Mouse (Mus musculus) limb, embryonic 15.5 days (tissue): ENCODE results near the gene Zfp704. TPM values are rescaled to one million over a fixed set of nuclear protein-coding genes. Genes with fewer than 3 reads are reported as not detected.
A peak's percentile ranks its signal among the peaks of the same experiment; 100 is the strongest.

Source experiments
- ATAC-seq: fragments of 200-750 bp; cut with Nextera tagmentation; 2 replicates; pipeline ENCODE4 v1.8.0; 2017; ENCODE audit warnings: low read depth, moderate TSS enrichment; ENCODE audit not compliant: insufficient number of reproducible peaks, low FRiP score, low TSS enrichment
- H3K27ac ChIP-seq: fragments of 300-500 bp; sonication (generic); 2 replicates; pipeline ENCODE4 v1.5.1; 2015; ENCODE audit warnings: moderate library complexity, mild to moderate bottlenecking, inconsistent platforms
- H3K27me3 ChIP-seq: fragments of 300-500 bp; sonication (generic); 2 replicates; pipeline ENCODE4 v1.6.1; 2015; ENCODE audit warnings: inconsistent platforms
- H3K36me3 ChIP-seq: fragments of 300-500 bp; sonication (generic); 2 replicates; pipeline ENCODE4 v1.6.1; 2015; ENCODE audit warnings: inconsistent platforms
- H3K4me1 ChIP-seq: fragments of 300-500 bp; sonication (generic); 2 replicates; pipeline ENCODE4 v1.6.1; 2015; ENCODE audit warnings: inconsistent platforms
- H3K4me2 ChIP-seq: fragments of 300-500 bp; sonication (generic); 2 replicates; pipeline ENCODE4 v1.6.1; 2015; ENCODE audit warnings: mild to moderate bottlenecking, inconsistent platforms
- H3K4me3 ChIP-seq: fragments of 300-500 bp; sonication (generic); 2 replicates; pipeline ENCODE4 v1.5.1; 2015; ENCODE audit warnings: mild to moderate bottlenecking, inconsistent platforms
- H3K9ac ChIP-seq: fragments of 300-500 bp; sonication (generic); 2 replicates; pipeline ENCODE4 v1.6.1; 2015; ENCODE audit warnings: inconsistent platforms
- H3K9me3 ChIP-seq: fragments of 300-500 bp; sonication (generic); 2 replicates; pipeline ENCODE4 v1.6.1; 2016; ENCODE audit warnings: inconsistent platforms
- WGBS: fragments of 180-500 bp; shearing (Covaris S2); methylation state at CpG from one replicate; pipeline ENCODE4 v1.1.7; 2015; 5-methylcytosine and 5-hydroxymethylcytosine counted together
- polyA plus RNA-seq: library from polyadenylated mRNA; unstranded; fragments of >200 nt; fragmentation: Nextera tagmentation; extraction: Ambion mirVana; gene quantifications from 2 replicates; pipeline ENCODE4 v1.2.1, GENCODE M21; 2015

Zfp704 gene
- polyA plus RNA-seq, 1 experiment from 2014 or later = 9.4 TPM

DNA sequence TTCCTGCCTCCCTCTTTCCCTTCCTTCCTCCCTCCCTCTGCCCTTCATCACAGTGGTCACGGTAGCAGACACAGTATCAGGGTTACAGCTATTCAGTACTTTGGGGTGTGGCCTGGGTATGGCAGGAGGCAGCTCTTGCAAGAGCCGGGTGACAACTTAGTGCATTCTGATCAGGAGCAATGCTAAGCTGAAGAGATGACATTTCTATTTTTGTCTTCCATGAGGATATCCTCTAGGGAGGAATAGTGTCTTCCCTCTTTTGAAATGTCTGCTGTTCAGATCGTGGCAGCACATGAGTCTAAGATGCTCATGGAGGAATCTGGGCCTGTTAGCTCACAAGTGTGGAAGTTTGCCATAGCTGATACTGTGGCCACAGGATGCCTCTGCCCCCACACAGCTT, 177.7 kb downstream of the Zfp704 start:
- H3K4me1 ChIP-seq = no peaks in the 10 kb centered on the region; the same call in 1 of the 2 replicates
- 61% methylated on average over 3 of the region's 3 CpGs for WGBS
- H3K9ac ChIP-seq = no peak overlapping the region
- no peak for ATAC-seq
- H3K27ac ChIP-seq = no peak overlapping the region
- no peak overlapping the region for H3K4me3 ChIP-seq
- no peak overlapping the region for H3K4me2 ChIP-seq
- peaks cover 18% of the 10 kb centered on the region for H3K36me3 ChIP-seq
- no peaks in the 10 kb centered on the region for H3K9me3 ChIP-seq
- H3K27me3 ChIP-seq = no peaks in the 10 kb centered on the region

DNA sequence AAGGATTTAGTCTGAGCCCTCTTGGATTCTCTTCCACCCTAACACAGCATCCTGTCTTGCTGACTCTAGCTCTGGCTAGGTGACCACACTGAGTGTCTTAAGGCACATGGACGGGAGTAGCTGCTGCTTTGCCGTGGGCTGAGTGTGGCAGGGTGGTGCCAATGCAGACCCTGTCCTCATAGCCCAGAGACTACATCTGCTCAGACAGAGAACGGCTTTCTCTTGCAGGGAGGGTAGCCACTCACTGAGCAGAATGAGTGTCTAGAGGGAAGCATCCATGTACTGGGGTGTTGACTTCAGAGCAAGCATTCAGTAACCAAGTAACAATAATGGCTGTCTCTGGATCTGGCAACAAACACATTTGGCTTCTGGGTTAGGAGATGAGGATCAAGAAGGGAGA, 179.9 kb downstream of the Zfp704 start:
- WGBS = 88% methylated on average over 3 of the region's 3 CpGs
- no peak for ATAC-seq

DNA sequence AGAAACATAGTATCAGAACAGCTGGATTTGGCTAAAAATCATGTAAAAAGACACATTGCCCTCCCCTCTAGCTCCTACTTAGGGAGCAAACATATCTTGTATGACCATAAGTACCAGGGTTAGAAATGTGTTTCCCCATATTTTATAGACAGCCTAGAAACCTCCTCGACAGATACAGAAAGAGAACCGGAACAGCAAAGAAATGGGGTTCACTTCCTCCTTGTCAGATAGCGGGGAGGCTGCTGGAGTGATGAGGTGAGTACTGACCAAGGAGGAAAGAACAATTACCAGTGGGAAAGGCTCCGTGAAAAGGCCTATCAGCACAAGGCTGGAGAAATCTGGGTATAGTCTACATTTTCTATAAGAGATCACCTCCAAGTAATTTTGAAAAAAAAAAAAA, 182.1 kb downstream of the Zfp704 start:
- Histone ChIP-seq H3K27ac (no peak overlapping the region), H3K4me1 (no peaks in the 10 kb centered on the region), H3K9ac (no peak overlapping the region), H3K27me3 (no peaks in the 10 kb centered on the region), H3K9me3 (no peaks in the 10 kb centered on the region), H3K4me2 (no peak overlapping the region), H3K4me3 (no peak overlapping the region), H3K36me3 (no peaks in the 10 kb centered on the region)
- WGBS = 89% methylated on average over 4 of the region's 4 CpGs
- no peak for ATAC-seq

More for the DNA sequence above, 179.9 kb downstream of the Zfp704 start:
- H3K9ac ChIP-seq = no peak overlapping the region
- H3K27me3 ChIP-seq = no peaks in the 10 kb centered on the region
- H3K4me1 ChIP-seq = no peaks in the 10 kb centered on the region
- H3K27ac ChIP-seq = no peak overlapping the region
- H3K9me3 ChIP-seq = no peaks in the 10 kb centered on the region
- no peak overlapping the region for H3K4me3 ChIP-seq
- H3K36me3 ChIP-seq = peaks cover 8% of the 10 kb centered on the region; the same call in 1 of the 2 replicates
- no peak overlapping the region for H3K4me2 ChIP-seq

DNA sequence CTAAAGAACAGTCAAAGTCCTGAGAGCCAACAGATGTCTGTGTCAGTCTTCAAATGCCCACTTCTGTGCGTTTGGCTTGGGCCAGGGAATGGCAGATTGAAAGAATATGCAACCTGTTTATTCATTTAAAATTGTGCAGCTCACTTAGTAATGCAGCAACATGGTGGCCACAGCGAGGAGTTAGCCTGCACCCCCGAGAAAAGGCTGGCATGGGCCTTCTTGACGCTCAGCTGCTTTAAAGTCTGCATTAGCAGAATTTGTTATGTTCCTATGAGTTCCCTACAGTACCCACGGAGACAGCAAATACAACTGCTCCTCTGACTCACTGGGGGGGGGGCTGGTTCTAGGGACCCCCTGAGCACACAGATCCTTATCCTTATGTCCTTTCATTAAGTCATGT, 184.2 kb downstream of the Zfp704 start:
- H3K27ac ChIP-seq = no peak overlapping the region
- no peaks in the 10 kb centered on the region for H3K36me3 ChIP-seq
- no peak overlapping the region for H3K4me3 ChIP-seq
- H3K27me3 ChIP-seq = no peaks in the 10 kb centered on the region
- no peaks in the 10 kb centered on the region for H3K4me1 ChIP-seq
- H3K4me2 ChIP-seq = no peak overlapping the region
- ATAC-seq = no peak
- no peak overlapping the region for H3K9ac ChIP-seq
- no peaks in the 10 kb centered on the region for H3K9me3 ChIP-seq
- WGBS = 90% methylated on average over 5 of the region's 5 CpGs

DNA sequence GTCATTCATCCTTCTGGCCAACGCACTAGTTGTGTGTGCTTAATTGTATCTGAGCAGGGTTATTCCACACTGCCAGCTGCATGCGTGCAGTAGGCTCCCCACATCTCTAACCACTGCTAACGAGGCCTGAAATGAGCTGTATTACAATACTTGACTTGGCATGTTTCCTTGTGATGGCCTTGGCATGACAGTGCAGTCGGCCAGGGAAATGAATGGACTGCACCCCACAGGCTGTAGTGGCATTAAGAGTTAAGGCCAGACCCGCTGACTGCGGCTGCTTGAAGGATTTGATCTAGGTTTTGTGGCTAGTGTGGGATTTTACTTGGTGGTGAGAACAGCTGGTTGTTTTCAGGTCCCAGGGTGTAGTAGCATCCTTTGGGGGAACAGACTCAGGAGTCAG, 185.2 kb downstream of the Zfp704 start:
- Histone ChIP-seq H3K27ac (no peak overlapping the region), H3K9ac (no peak overlapping the region), H3K4me3 (no peak overlapping the region), H3K9me3 (no peaks in the 10 kb centered on the region), H3K4me2 (no peak overlapping the region), H3K4me1 (no peaks in the 10 kb centered on the region), H3K36me3 (no peaks in the 10 kb centered on the region), H3K27me3 (no peaks in the 10 kb centered on the region)
- no peak for ATAC-seq
- 84% methylated on average over 6 of the region's 6 CpGs for WGBS

DNA sequence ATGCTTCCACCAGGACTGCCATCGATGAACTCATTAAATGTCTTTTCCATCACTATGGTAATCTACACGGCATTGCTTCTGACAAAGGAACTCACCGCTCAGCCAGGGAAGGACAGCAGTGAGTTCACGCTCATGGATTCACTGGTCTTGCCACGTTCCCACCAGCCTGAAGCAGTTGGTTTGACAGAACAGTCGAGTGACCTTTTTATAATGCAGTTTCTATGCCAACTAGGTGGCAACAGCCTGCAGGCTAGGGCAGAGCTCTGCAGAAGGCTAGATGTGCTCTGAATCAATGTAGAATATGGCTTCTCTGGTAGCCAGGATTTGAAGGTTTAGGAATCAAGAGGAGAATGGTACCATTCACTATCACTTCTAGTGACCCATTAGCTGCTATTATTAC, 186.2 kb downstream of the Zfp704 start:
- no peak for ATAC-seq
- H3K4me1 ChIP-seq = no peaks in the 10 kb centered on the region
- no peak overlapping the region for H3K4me3 ChIP-seq
- H3K9me3 ChIP-seq = no peaks in the 10 kb centered on the region
- no peaks in the 10 kb centered on the region for H3K36me3 ChIP-seq
- H3K27ac ChIP-seq = no peak overlapping the region
- no peaks in the 10 kb centered on the region for H3K27me3 ChIP-seq
- no peak overlapping the region for H3K9ac ChIP-seq
- no peak overlapping the region for H3K4me2 ChIP-seq
- 90% methylated on average over 6 of the region's 6 CpGs for WGBS

DNA sequence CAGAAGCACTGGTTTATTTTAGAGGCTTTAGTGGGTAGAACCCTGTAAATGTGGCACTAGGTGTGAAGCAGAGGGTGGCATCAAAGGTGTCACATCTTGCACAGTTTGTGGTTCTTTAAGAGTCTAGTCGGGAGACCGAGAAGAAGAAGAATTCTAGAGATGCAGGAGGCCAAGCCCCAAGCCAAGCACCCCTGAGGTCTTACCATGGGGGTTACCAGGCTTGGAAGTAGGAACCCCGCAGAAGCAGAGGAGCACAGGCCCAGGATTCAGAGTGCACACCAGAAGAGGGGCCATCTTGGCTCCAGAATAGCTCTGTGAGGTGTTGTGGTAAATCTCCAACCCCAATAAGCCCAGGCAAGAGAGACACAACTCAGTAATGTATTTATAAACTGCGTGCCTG, 201.0 kb downstream of the Zfp704 start:
- Histone ChIP-seq H3K27ac (no peak overlapping the region), H3K27me3 (no peaks in the 10 kb centered on the region), H3K4me3 (no peak overlapping the region), H3K4me1 (peaks cover 28% of the 10 kb centered on the region), H3K9me3 (no peaks in the 10 kb centered on the region), H3K4me2 (no peak overlapping the region), H3K36me3 (no peaks in the 10 kb centered on the region), H3K9ac (no peak overlapping the region)
- 82% methylated on average over 4 of the region's 4 CpGs for WGBS
- no peak for ATAC-seq

DNA sequence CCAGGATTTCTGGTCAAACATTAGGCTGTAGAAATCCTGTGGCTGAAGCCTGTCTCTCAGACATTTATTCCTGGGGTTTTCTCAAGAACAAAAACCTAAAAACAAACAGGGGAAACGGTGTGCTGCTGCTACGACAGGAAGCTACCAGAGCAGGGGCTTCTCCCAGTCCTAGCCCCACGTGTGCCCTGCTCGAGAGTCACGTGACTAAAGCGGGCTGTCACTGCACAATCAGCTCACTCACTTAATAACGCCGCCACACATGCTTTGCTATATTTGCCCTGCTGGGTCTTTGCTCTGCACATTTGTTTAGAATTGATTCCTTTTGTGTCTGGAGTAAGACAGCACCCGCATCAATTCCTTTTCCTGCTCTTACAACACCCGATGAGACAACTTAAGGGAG, 202.1 kb downstream of the Zfp704 start:
- Histone ChIP-seq H3K27me3 (no peaks in the 10 kb centered on the region), H3K27ac (no peak overlapping the region), H3K4me2 (no peak overlapping the region), H3K4me1 (peaks cover 39% of the 10 kb centered on the region), H3K4me3 (no peak overlapping the region), H3K36me3 (no peaks in the 10 kb centered on the region), H3K9ac (no peak overlapping the region), H3K9me3 (no peaks in the 10 kb centered on the region)
- no peak for ATAC-seq
- 72% methylated on average over 10 of the region's 10 CpGs for WGBS

DNA sequence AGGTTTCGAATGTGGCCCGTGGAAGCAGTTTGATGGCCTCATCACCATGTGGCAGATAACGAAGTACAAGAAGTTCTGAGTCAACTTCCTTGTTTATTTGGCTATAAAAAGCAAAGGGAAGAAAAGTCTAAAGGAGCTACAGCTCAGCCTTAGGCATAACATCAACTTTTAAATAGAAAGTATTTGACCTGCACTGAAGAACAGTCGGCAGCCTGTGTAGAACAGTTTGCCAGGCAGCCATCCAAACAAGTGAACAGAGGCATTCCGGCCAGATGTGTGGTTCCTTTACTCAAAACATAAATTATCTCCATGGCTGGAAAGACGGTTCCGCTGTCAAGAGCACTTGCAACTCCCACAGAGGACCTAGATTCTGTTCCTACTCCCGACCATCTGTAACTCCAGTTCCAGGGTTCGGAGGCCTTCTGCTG, 202.8 kb downstream of the Zfp704 start:
- Histone ChIP-seq H3K9me3 (no peaks in the 10 kb centered on the region), H3K27me3 (no peaks in the 10 kb centered on the region), H3K4me1 (peaks cover 44% of the 10 kb centered on the region), H3K4me3 (no peak overlapping the region), H3K4me2 (no peak overlapping the region), H3K27ac (peak overlapping the region; percentile 43; the same call in 1 of the 2 replicates), H3K9ac (no peak overlapping the region), H3K36me3 (no peaks in the 10 kb centered on the region)
- 30% methylated on average over 9 of the region's 9 CpGs for WGBS
- ATAC-seq = no peak

DNA sequence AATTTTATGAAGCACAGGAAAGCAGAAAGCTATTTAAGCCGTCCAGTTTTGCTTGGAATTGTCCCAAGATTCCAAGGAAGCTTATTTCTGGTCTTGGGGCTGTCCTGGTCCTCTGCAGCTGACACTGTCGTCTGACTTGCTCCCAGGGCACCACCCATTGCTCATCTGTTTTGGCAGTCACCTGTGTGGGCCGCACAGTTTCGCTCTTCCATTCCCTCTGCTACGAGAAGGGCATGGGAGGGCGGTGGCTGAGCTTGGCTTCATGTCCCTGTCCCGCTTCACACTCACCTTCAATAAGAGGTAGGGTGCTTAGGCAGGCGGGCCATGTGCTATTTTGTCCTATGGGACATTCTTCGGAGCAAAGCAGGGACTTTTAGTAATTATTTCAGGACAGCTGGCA, 204.5 kb downstream of the Zfp704 start:
- ATAC-seq = no peak
- H3K9ac ChIP-seq = no peak overlapping the region
- 55% methylated on average over 9 of the region's 9 CpGs for WGBS

DNA sequence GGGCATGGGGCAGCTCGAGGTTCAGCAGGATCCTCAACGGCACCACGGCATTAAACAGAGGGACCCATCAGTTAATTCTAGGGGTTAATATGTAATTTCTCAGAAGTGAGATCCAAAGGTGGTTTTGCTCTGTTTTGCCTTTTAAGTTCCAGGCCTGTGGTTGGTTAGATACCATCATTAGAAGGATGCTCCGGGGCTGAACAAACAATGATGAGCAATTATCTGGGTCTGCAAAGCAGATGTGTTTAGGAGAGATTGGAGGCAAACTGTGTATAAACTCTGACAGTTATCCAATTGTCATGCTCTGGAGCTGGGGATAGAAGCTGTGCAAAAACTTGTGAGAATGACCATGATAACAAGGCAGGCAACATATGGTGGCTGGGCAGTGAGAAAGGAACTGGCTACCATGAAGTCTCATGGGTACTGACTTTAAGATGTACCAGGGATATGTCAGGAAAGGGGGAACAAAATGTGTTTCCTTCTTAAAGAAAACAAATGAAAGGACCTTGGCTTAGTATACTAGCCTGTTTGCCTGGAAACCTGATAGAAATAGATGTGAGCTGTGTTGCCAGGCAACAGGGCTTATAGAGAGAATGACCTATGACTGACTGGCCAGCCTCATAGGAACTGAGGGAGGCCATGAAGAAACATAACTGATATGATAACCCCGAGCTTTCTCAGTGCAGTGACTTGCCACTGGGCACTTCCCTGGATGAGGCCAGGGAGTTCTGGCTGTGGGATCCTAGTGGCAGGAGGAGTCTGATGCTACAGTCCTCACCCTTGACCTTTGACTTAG, 206.4 kb downstream of the Zfp704 start:
- no peaks in the 10 kb centered on the region for H3K27me3 ChIP-seq
- H3K4me1 ChIP-seq = peaks cover 60% of the 10 kb centered on the region
- no peaks in the 10 kb centered on the region for H3K36me3 ChIP-seq
- no peak overlapping the region for H3K9ac ChIP-seq
- no peaks in the 10 kb centered on the region for H3K9me3 ChIP-seq
- H3K4me3 ChIP-seq = no peak overlapping the region
- 51% methylated on average over 5 of the region's 5 CpGs for WGBS
- H3K27ac ChIP-seq = peak overlapping the region; percentile 80
- ATAC-seq = no peak
- 0 out of 2 replicates have a peak overlapping the region, but pooled peaks have one; percentile 14 for H3K4me2 ChIP-seq

More for the DNA sequence above, 204.5 kb downstream of the Zfp704 start:
- no peaks in the 10 kb centered on the region for H3K9me3 ChIP-seq
- peaks cover 60% of the 10 kb centered on the region for H3K4me1 ChIP-seq
- H3K27me3 ChIP-seq = no peaks in the 10 kb centered on the region
- H3K4me3 ChIP-seq = no peak overlapping the region
- H3K4me2 ChIP-seq = no peak overlapping the region
- H3K27ac ChIP-seq = peak overlapping the region; percentile 24; the same call in 1 of the 2 replicates
- no peaks in the 10 kb centered on the region for H3K36me3 ChIP-seq

DNA sequence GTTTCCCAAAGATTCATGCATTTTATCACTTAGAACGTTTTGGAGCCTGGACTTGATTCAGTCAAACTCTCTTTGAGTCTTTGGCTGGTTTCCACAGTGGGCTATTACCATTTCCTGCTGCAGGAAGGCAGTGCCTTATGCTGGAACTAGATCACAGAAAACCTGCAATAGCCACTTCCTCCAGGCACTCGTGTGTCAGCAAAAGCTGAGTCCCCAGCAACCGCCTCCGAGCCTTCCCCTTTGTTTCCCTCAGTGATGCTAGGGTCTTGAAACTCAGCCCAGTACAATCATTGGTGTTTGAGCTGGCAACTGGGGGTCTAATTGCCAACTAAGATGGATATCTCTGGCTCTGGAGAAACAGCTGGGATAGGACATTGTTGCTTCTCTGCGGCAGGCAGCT, 207.0 kb downstream of the Zfp704 start:
- H3K4me1 ChIP-seq = peaks cover 59% of the 10 kb centered on the region

More for the DNA sequence above, 207.0 kb downstream of the Zfp704 start:
- H3K27me3 ChIP-seq = no peaks in the 10 kb centered on the region
- 0 out of 2 replicates have a peak overlapping the region, but pooled peaks have one; percentile 14 for H3K4me2 ChIP-seq
- no peak overlapping the region for H3K9ac ChIP-seq
- no peak for ATAC-seq
- H3K36me3 ChIP-seq = no peaks in the 10 kb centered on the region
- 11% methylated on average over 5 of the region's 5 CpGs for WGBS
- H3K4me3 ChIP-seq = no peak overlapping the region
- no peaks in the 10 kb centered on the region for H3K9me3 ChIP-seq
- peak overlapping the region; percentile 80 for H3K27ac ChIP-seq
